In the genomic region with DNA sequence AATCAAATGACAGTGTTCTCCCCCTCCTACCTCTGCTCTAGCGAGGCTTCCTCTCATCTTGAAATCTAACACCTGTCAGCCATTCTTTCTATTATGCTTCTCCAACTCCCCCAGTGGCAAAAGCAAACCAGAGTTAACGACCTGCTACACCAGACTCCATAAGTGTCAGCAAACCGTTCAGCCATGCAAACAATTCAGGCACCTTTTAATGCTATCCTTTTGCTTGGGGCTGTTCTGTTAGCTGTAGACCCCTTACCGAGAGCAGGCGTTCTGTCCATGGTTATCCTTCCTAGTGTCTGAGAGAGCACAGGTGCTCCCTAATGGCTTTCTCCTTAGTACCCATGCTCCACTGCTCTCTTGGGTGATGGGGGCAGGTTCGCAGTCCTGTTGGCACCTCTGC, we compare ENCODE assay signal across 26 mouse cellular contexts. TPM values are rescaled to one million over a fixed set of nuclear protein-coding genes. Genes with fewer than 3 reads are reported as not detected.
DNase-seq lines count a peak whose midpoint lies in the region; ATAC-seq lines count a peak whose summit lies in the region.
"Had no signal": no experiment of that assay in that cellular context is flagged by ENCODE, and none has a peak within 500 bp of the region (broad histone marks: within the 10 kb centered on the region; RNA-seq: fewer than 3 reads in every experiment).

No protein-coding gene starts in this region.

- H3K4me3 ChIP-seq in kidney, embryonic 14.5 days (ENCODE audit: low read length) = no peak overlapping the region
- H3K4me3 ChIP-seq in kidney, embryonic 16.5 days (ENCODE audit: low read length) = no peak overlapping the region
- H3K4me3 ChIP-seq in midbrain, embryonic 14.5 days (replicated peaks; ENCODE audit: low read depth, low read length) = no peak overlapping the region
- no peak overlapping the region for H3K4me3 ChIP-seq in midbrain, embryonic 16.5 days (ENCODE audit: low read depth, low read length)
- H3K4me3 ChIP-seq: embryonic facial prominence, embryonic 13.5 days; embryonic facial prominence, embryonic 15.5 days; erythroblast, embryonic 14.5 days; forebrain, embryonic 10.5 days; forebrain, embryonic 12.5 days had no signal

- no peaks in the 10 kb centered on the region for H3K27me3 ChIP-seq in kidney, embryonic 14.5 days (ENCODE audit: control insufficient read depth, insufficient read depth, low read length)
- H3K27me3 ChIP-seq in kidney, embryonic 16.5 days (ENCODE audit: insufficient read depth, low read length) = no peaks in the 10 kb centered on the region
- H3K27me3 ChIP-seq in midbrain, embryonic 14.5 days (ENCODE audit: control insufficient read depth, insufficient read depth, low read length) = no peaks in the 10 kb centered on the region
- no peaks in the 10 kb centered on the region for H3K27me3 ChIP-seq in midbrain, embryonic 16.5 days (ENCODE audit: control insufficient read depth, insufficient read depth, low read depth, low read length)
- H3K27me3 ChIP-seq: embryonic facial prominence, embryonic 13.5 days; embryonic facial prominence, embryonic 15.5 days; forebrain, embryonic 12.5 days had no signal

- H3K4me2 ChIP-seq in kidney, embryonic 14.5 days (replicated peaks; ENCODE audit: low read depth, low read length) = no peak overlapping the region
- H3K4me2 ChIP-seq in kidney, embryonic 16.5 days (replicated peaks; ENCODE audit: low read depth, low read length) = 0 out of 2 replicates have a peak overlapping the region, but pooled peaks have one; percentile 6
- H3K4me2 ChIP-seq in midbrain, embryonic 14.5 days (ENCODE audit: low read length) = no peak overlapping the region
- no peak overlapping the region for H3K4me2 ChIP-seq in midbrain, embryonic 16.5 days (ENCODE audit: low read length)
- H3K4me2 ChIP-seq: embryonic facial prominence, embryonic 13.5 days; embryonic facial prominence, embryonic 15.5 days; forebrain, embryonic 12.5 days had no signal

- no peaks in the 10 kb centered on the region for H3K36me3 ChIP-seq in kidney, embryonic 14.5 days (ENCODE audit: control insufficient read depth, insufficient read depth, low read length)
- H3K36me3 ChIP-seq in kidney, embryonic 16.5 days (ENCODE audit: insufficient read depth, low read length) = no peaks in the 10 kb centered on the region
- H3K36me3 ChIP-seq in midbrain, embryonic 14.5 days (ENCODE audit: control insufficient read depth, insufficient read depth, low read length) = no peaks in the 10 kb centered on the region
- H3K36me3 ChIP-seq in midbrain, embryonic 16.5 days (ENCODE audit: control insufficient read depth, insufficient read depth, low read length) = no peaks in the 10 kb centered on the region
- H3K36me3 ChIP-seq: embryonic facial prominence, embryonic 13.5 days; embryonic facial prominence, embryonic 15.5 days; forebrain, embryonic 10.5 days; forebrain, embryonic 12.5 days had no signal

- H3K9me3 ChIP-seq in kidney, embryonic 14.5 days (ENCODE audit: control insufficient read depth, low read length) = no peaks in the 10 kb centered on the region
- no peaks in the 10 kb centered on the region for H3K9me3 ChIP-seq in kidney, embryonic 16.5 days (ENCODE audit: low read length)
- H3K9me3 ChIP-seq in midbrain, embryonic 14.5 days (ENCODE audit: control insufficient read depth, low read length) = no peaks in the 10 kb centered on the region
- no peaks in the 10 kb centered on the region for H3K9me3 ChIP-seq in midbrain, embryonic 16.5 days (replicated peaks; ENCODE audit: control insufficient read depth, low read length, poor library complexity, severe bottlenecking)
- H3K9me3 ChIP-seq: embryonic facial prominence, embryonic 13.5 days; embryonic facial prominence, embryonic 15.5 days; forebrain, embryonic 10.5 days; forebrain, embryonic 12.5 days had no signal

- H3K27ac ChIP-seq in kidney, embryonic 14.5 days (ENCODE audit: low read depth, low read length) = peak overlapping the region; percentile 71
- H3K27ac ChIP-seq in kidney, embryonic 16.5 days (ENCODE audit: low read length) = peak overlapping the region; percentile 61
- H3K27ac ChIP-seq in midbrain, embryonic 14.5 days (replicated peaks; ENCODE audit: low read depth, low read length) = no peak overlapping the region
- H3K27ac ChIP-seq in midbrain, embryonic 16.5 days (ENCODE audit: low read length) = no peak overlapping the region
- H3K27ac ChIP-seq: embryonic facial prominence, embryonic 13.5 days; embryonic facial prominence, embryonic 15.5 days; forebrain, embryonic 10.5 days; forebrain, embryonic 12.5 days had no signal

- peak; percentile 83 for ATAC-seq in kidney, embryonic 14.5 days (ENCODE audit: low FRiP score, low TSS enrichment)
- ATAC-seq in kidney, embryonic 16.5 days (ENCODE audit: low FRiP score, low TSS enrichment) = peak; percentile 77
- no peak for ATAC-seq in midbrain, embryonic 14.5 days (ENCODE audit: low FRiP score, low TSS enrichment)
- ATAC-seq in midbrain, embryonic 16.5 days = no peak
- ATAC-seq: forebrain, embryonic 14.5 days had no signal

- peaks cover 18% of the 10 kb centered on the region; the same call in 1 of the 2 replicates for H3K4me1 ChIP-seq in kidney, embryonic 14.5 days (ENCODE audit: control insufficient read depth, insufficient read depth, low read length)
- H3K4me1 ChIP-seq in kidney, embryonic 16.5 days (ENCODE audit: insufficient read depth, low read length) = peaks cover 36% of the 10 kb centered on the region
- H3K4me1 ChIP-seq in midbrain, embryonic 14.5 days (ENCODE audit: control insufficient read depth, insufficient read depth, low read length) = no peaks in the 10 kb centered on the region
- H3K4me1 ChIP-seq in midbrain, embryonic 16.5 days (ENCODE audit: control insufficient read depth, insufficient read depth, low read length) = peaks cover 5% of the 10 kb centered on the region; the same call in 1 of the 2 replicates
- H3K4me1 ChIP-seq: embryonic facial prominence, embryonic 13.5 days; embryonic facial prominence, embryonic 15.5 days; forebrain, embryonic 12.5 days had no signal

- 17% methylated on average over 6 of the region's 6 CpGs for WGBS in kidney, embryonic 14.5 days
- 15% methylated on average over 6 of the region's 6 CpGs for WGBS in kidney, embryonic 16.5 days
- 30% methylated on average over 6 of the region's 6 CpGs for WGBS in midbrain, embryonic 14.5 days
- WGBS in midbrain, embryonic 16.5 days = 25% methylated on average over 6 of the region's 6 CpGs

- no peak for DNase-seq in kidney, adult 11 months
- no peak for DNase-seq in kidney, postnatal 25 days
- DNase-seq in midbrain, embryonic 14.5 days = peak; percentile 6
- DNase-seq in retina, postnatal 1 day = peak; percentile 8
- no peak for DNase-seq in retina, embryonic 14.5 days (ENCODE audit: low spot score)
- DNase-seq: adrenal gland, adult 2 months; adrenal gland, postnatal 10 days; adrenal gland, postnatal 25 days; cerebellum, adult 11 months; cerebellum, adult 18-20 months; cerebellum, adult 8-10 months; cerebellum, adult 9-11 months; cerebellum, postnatal 14 days; cerebellum, postnatal 36 days; embryo, embryonic 11 days had no signal

- no peak overlapping the region for H3K9ac ChIP-seq in kidney, embryonic 14.5 days (ENCODE audit: low read depth, low read length)
- no peak overlapping the region for H3K9ac ChIP-seq in kidney, embryonic 16.5 days (replicated peaks; ENCODE audit: low read length)
- no peak overlapping the region for H3K9ac ChIP-seq in midbrain, embryonic 14.5 days (replicated peaks; ENCODE audit: low read length)
- no peak overlapping the region for H3K9ac ChIP-seq in midbrain, embryonic 16.5 days (ENCODE audit: low read depth, low read length)
- H3K9ac ChIP-seq: embryonic facial prominence, embryonic 13.5 days; embryonic facial prominence, embryonic 15.5 days; forebrain, embryonic 12.5 days had no signal

RNA-seq across cellular contexts. Expression of gene Dhrs2, which starts 25.4 kb away (rescaled TPM):
- polyA plus RNA-seq in kidney, embryonic 14.5 days (2014; fragmentation: Nextera tagmentation; extraction: Ambion mirVana) = 0.22 TPM in 1 of 2 replicates, not detected in the other
- polyA plus RNA-seq in kidney, embryonic 16.5 days (2015; fragmentation: Nextera tagmentation; extraction: Ambion mirVana) = 0.29 and 0.42 TPM in 2 replicates
- polyA plus RNA-seq in midbrain, embryonic 14.5 days (2014; fragmentation: Nextera tagmentation; extraction: Ambion mirVana) = 0.78 and 0.97 TPM in 2 replicates
- 0.26 and 0.57 TPM in 2 replicates for polyA plus RNA-seq in midbrain, embryonic 16.5 days (2015; fragmentation: Nextera tagmentation; extraction: Ambion mirVana)
- polyA plus RNA-seq: adrenal gland, adult 2 months; C2C12; embryonic facial prominence, embryonic 11.5 days; erythroblast, embryonic 14.5 days; forebrain, embryonic 10.5 days had no signal

Comparison
In these comparisons a context has a peak if more than half of its experiments do, and no peak if none do; other contexts are left out.
1. DNase-seq: peak in midbrain, embryonic 14.5 days (single experiment) and retina, postnatal 1 day (single experiment); none in kidney, adult 11 months (single experiment), kidney, postnatal 25 days (0 of 2) and retina, embryonic 14.5 days (single experiment).
2. ATAC-seq: peak in kidney, embryonic 14.5 days (single experiment) and kidney, embryonic 16.5 days (single experiment); none in midbrain, embryonic 14.5 days (single experiment) and midbrain, embryonic 16.5 days (single experiment).
3. H3K27ac ChIP-seq: peak in kidney, embryonic 14.5 days (single experiment) and kidney, embryonic 16.5 days (single experiment); none in midbrain, embryonic 14.5 days (single experiment) and midbrain, embryonic 16.5 days (single experiment).